Mouse (Mus musculus) inflammation-experienced regulatory T-cells, adult 6 months (primary cell): ENCODE measurements around the gene 4933407L21Rik. TPM values are rescaled to one million over a fixed set of nuclear protein-coding genes. Genes with fewer than 3 reads are reported as not detected.

Source experiments
- ATAC-seq: one replicate; pipeline ENCODE4 v1.8.0; 2017
- polyA plus RNA-seq, 3 experiments: library from polyadenylated mRNA; unstranded; fragments of 100-300 nt; shearing (Covaris generic); gene quantifications; one replicate each; pipeline ENCODE4 v1.2.1; 2017

The 4933407L21Rik gene
- polyA plus RNA-seq, 3 experiments from 2014 or later, result 0.49 to 1.4 (median 0.60) TPM

DNA sequence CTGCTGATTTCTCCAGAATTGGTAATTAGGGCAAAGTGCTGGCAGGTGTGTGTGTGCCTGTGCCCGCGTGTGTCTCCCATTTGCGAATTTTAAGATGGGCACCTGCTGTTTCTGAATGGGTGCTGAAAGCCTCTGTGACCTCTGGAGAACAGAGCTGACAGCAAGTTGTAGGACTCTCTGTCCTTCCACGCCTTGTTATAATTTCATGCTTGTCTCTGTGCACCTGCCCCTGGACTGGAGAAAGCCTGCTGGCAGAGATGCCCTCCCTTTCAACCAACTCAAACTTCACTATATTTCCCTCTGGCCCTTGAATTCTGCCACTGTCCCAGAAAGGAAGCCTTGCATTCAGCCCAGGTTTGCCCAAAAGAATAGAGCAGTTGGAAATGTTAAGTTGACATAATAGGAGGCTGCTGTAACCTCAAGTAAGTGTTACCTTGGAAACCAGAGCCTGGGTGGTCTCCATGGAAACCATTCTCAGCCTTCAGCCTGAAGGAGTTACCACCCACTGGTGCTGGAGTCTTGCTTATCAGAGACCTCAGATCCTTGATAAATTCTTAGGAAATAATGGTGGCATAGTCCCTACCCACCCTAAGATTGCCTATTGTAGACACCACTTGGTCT, 11.3 kb upstream of the 4933407L21Rik start:
- no peak for ATAC-seq

- no peak for ATAC-seq
These were observed 8.7 kb upstream of the 4933407L21Rik start for GRCm38 (mm10) chr1:85919621-85920020.

GRCm38 (mm10) chr1:85921725-85922124, 6.6 kb upstream of the 4933407L21Rik start:
- ATAC-seq, result no peak

DNA sequence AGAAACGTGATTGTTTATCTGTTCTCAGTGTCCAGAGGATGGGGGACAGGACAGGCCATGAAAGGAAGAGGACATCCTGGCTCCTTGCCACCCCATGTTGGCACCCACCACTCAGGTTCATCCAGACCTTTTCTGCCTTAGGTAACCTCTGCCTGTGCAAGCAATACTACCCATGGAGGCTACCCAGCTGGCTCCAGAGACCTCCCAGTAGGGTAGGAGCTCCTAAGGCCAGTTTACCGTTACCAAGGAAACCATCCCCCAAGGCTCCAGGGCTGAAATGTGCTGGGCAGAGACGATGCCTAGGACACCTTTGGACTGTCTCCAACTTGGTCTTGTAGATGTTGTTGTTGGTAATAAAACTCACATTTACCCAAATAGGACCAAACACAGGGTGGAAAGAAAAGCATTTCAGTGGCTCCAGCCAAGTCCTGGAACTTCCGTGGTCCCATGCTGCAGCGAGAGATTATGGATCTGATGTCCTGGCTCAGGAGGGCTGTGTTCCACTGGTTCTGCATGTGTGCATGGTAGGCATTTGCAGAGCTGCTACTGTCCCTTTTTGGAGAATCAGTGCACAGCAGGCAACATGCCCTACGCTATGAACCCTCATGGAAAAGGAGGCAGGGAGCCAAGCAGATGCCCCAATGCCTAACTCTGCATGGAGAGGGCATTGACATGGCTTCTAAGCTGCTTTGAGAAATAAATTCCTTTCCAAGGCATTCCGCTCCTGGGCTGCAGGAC, 6.0 kb upstream of the 4933407L21Rik start:
- ATAC-seq, result no peak

DNA sequence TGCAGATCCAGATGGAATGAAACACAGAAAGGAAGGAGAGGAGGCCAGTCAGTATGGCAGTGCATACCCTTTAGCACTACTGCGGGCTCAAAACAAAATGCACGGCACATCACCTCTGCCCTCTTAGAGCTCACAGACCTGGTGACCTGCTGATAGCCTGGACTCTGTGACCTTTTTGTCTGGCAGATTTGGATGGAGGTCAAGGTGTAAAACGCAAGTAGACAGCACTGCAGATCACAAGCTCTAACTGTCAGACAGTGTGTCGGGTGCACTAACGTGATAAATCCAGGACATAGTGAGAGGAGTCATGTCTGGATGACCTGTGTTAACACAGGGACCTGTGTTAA, 5.4 kb upstream of the 4933407L21Rik start:
- no peak for ATAC-seq

- no peak for ATAC-seq
These were observed 3.1 kb upstream of the 4933407L21Rik start for GRCm38 (mm10) chr1:85925183-85925582.

DNA sequence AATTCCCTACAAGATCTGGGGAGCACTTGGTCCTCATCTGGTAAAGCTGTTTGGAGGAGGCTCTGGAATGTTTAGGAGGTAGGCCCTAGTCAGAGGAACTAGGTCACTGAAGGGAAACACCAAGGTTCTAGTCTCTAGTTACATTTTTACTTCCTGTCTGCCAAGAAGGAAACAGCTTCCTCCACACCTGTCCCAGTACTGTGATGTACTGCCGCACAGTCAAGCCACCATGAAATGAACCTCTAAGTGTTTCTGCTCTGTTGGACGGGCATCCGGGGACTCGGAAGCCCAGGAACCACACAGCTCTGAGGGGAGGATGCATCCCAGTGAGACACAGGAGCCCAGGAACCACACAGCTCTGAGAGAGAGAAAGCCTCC, 394 bp downstream of the 4933407L21Rik start:
- peak; percentile 28 for ATAC-seq

GRCm38 (mm10) chr1:85929406-85929805, 1.1 kb downstream of the 4933407L21Rik start:
- ATAC-seq, result no peak

DNA sequence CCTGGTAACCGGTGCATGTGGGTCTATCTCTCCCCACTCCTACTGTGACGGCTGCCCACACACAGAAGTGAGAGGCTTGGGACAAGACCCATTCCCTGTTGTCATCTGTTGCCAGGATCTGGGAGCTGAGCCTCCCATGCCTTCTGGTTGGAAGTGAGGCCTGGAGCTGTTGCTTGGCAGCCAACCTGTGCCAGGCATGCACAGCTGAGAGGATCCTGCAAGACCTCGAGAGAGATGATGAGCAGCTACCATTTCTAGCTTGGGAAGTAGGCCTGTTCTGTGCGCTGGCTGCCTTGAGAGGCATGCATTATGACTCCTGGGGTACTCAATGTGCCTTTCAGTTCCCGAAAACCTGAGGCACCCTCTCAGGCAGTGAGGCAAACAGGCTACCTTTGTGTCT, 2.9 kb downstream of the 4933407L21Rik start:
- no peak for ATAC-seq

GRCm38 (mm10) chr1:85933226-85933625, 4.9 kb downstream of the 4933407L21Rik start:
- ATAC-seq, result no peak

DNA sequence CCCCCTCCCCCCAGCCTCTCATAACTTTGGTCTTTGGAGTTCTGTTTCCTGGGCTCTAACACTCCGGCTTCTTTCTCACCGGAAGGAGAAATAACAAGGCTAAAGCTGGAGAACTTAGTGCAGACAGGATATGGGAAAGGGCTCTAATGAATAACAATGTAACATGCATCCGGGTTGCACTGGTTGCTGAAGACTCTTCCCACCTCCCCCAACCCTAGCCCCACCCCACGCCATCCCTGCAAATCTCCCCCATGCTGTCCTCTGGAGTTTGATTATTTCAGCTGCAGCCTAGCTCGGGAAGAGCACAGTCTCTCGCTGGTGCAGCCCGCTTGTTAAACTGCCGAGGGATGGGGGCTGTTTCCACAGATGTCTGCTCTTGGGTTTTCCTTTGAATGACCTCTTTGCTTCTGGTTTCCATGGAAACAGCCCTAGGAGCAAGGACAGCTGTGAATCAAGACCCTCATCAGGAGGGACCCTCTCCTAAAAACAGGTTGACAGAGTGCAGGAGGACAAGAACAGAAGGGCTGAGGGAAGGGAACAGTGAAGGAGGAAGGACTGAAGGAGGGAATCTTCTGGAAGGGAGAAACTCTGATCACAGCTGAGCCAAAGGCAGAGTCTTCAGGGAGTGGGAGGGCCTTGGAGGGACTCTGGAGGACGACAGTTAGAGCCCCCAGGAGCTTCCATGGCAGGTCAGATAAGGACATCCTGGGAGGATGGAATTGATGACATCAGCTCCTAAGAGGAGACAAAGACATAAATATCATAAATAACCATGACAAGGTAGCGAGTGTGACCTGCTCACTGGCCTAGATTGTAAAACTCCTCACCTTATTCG, 5.6 kb downstream of the 4933407L21Rik start:
- peak; percentile 25 for ATAC-seq

DNA sequence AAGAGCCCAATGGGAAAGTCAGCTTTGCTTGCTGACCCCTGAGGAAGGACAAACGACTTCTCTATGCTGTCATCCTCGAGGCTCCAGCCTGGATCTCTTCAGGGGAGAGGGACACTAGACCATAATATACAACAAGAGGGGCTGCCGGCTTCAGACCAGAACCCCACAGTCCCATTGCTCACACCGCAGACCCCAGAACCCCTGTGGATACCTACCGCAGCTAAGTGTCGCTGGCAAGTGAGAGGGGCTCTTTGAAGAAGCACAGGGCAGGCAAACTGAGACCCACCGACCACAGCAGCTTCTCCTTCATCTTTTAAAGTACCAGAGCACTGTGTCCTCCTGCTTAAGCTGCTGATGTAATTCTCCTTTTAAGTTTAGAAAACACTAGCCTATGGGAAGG, 6.3 kb downstream of the 4933407L21Rik start:
- ATAC-seq, result no peak

GRCm38 (mm10) chr1:85935148-85935852, 7.0 kb downstream of the 4933407L21Rik start:
- ATAC-seq, result no peak

- ATAC-seq, result no peak
These were observed 8.0 kb downstream of the 4933407L21Rik start for GRCm38 (mm10) chr1:85936265-85936664.

GRCm38 (mm10) chr1:85937323-85937722, 9.0 kb downstream of the 4933407L21Rik start:
- peak; percentile 43 for ATAC-seq

DNA sequence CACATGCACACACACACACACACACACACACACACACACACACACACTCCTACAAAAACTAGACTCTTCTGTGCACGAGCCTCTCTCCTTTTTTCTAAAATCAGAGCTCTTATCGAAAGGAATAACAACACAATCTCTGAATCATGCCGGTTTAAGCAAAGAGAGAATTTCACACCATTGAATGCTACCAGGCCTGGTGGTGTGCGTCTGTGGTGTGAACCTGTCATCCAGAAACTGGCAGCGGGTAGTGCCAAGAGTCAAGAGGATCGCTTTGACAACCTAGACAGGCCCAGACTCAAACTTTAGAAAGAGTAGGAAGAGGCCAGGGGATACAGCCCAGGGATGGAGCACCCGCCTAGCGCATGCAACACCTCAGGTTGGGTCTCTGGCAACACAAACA, 14.0 kb downstream of the 4933407L21Rik start:
- no peak for ATAC-seq

DNA sequence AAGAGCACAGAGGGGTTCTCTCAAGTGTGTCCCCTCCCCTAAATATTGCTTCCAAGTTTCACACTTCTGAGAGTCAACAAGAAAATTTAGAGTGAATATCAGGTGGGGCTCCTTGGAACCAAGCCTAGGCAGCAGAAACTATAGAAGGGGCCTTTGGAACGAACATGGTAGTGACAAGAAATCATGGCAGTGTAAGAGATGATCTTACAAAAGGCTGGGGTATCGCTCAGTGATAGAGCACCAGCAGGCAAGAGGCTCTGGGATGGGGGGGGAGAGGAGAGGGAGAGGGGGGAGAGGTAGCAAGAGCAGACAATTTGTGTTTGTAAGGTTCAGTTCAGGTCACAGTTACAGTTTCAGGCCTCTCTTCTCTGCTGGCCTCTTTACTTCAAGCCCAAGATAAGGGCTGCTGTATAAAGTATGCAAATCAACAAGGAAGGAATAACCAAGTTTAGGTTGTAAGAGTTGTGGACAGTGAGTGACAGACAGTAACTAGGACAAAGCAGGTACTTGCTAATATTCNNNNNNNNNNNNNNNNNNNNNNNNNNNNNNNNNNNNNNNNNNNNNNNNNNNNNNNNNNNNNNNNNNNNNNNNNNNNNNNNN, 20.9 kb downstream of the 4933407L21Rik start:
- ATAC-seq, result no peak

- no peak for ATAC-seq
These were observed 26.9 kb downstream of the 4933407L21Rik start for GRCm38 (mm10) chr1:85955150-85955549.

DNA sequence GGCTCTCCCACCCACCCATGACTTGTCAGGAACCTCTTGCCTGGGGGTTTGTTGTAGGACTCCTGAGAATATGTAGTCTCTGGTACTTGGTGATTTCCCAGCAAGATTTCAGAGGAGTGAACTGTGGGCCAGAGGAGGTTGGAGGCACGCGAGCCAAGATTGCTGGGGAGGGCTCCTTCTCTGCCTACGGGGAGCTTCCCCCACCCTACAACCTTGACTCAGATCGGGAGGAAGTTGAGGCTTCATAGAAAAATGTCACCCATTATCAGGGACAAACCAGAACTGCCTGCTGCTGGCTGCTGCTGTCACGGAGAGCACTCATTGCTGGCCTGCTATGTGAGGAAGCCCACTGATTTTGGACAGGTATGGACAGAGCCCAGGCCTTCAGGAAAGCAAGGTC, 29.0 kb downstream of the 4933407L21Rik start:
- peak; percentile 11 for ATAC-seq

GRCm38 (mm10) chr1:85957942-85958619, 29.8 kb downstream of the 4933407L21Rik start:
- peak; percentile 14 for ATAC-seq

GRCm38 (mm10) chr1:85959129-85959888, 31.0 kb downstream of the 4933407L21Rik start:
- ATAC-seq, result peak; percentile 74
